Mouse (Mus musculus) C2C12 (cell line): ENCODE results near the gene Thoc7.

Source experiments
- CEBPB ChIP-seq: IDR thresholded peaks from one replicate; pipeline ENCODE4 v1.6.1; 2011; ENCODE audit warnings: low read depth, mild to moderate bottlenecking, control low read depth, moderate library complexity
- CTCF ChIP-seq: IDR thresholded peaks from one replicate; pipeline ENCODE4 v1.5.1; 2011; ENCODE audit not compliant: control insufficient read depth, insufficient read depth, insufficient read length
- MAX ChIP-seq: IDR thresholded peaks from one replicate; pipeline ENCODE4 v1.6.1; 2011; ENCODE audit warnings: mild to moderate bottlenecking, control low read depth
- MYOG ChIP-seq: IDR thresholded peaks from one replicate; pipeline ENCODE4 v1.6.1; 2011; ENCODE audit not compliant: control insufficient read depth, insufficient read length; ENCODE audit errors: extremely low read depth
- USF1 ChIP-seq: IDR thresholded peaks from one replicate; pipeline ENCODE4 v1.6.1; 2011; ENCODE audit warnings: low read depth, mild to moderate bottlenecking, control low read depth, moderate library complexity

- no peak for TF ChIP-seq CTCF
- TF ChIP-seq MAX: no peak
- TF ChIP-seq USF1: no peak
- TF ChIP-seq CEBPB: no peak
- TF ChIP-seq MYOG: no peak
These were observed 824 bp upstream of the Thoc7 start for GRCm38 (mm10) chr14:13962476-13962875.
